Mouse (Mus musculus): ENCODE data around the gene Paf1.
"Not testable (repeated sequence)": the region's sequence is repeated elsewhere in the genome, so short reads cannot be mapped to it uniquely, and the experiment has no call there.

Paf1 gene

DNA sequence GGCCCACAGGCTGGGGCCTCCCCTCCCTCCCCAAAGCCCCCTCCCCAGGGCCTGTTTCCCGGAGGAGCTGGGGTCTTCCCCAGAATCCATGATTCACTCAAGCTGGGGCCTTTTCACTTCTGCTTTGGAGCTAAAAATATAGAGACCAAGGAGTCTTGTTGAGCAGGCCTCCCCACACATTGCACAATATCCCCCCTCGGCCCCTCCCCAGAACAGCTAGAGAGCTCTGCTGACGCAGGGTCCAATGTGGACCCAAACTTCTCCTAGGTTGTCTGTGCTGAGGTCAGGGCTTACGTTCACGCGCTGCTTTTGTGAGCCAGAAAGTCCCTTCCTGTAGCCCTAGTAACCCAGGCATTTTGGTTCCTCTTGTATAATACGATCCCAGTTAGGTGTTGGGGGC lies 6.7 kb upstream of the Paf1 start:
- DNase-seq: no peak

DNA sequence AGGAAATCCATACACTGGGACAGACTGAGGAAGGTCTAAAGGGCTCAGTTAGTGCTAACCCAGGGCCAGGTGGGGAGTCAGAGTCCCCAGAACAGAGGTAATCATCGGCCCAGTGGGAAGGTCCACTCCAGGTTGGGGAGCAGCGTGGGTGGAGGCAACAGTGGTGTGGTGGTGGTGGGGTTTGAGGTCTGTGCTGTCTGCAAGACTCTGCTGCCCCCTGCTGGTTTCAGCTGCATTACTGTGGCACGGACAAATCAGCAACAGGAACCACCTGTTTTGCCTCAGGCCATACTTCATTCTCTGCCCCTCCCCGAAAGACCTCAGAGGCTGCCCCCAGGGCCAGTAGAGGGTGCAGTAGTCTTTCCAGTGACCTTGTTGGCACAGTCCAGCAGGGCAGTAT lies 6.3 kb upstream of the Paf1 start:
- peak; percentile 62 for DNase-seq

DNA sequence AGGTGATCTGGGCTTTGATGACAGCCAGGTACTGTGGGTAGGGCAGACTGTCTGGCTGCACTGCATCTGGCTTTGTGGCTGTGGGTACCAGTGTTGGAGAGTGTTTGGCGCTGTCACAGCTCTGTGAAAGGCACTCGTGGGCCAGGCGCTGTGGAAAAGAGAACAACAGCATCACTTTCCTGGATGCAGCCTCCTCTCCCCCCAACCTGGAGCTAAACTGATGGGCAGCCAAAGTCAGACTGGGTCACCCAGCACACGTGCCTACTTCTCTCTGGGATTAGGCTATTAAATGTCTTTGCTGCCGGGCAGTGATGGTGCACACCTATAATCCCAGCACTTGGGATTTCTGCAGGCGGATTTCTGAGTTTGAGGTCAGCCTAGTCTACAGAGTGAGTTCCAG lies 5.9 kb upstream of the Paf1 start:
- DNase-seq: not testable (repeated sequence)

DNA sequence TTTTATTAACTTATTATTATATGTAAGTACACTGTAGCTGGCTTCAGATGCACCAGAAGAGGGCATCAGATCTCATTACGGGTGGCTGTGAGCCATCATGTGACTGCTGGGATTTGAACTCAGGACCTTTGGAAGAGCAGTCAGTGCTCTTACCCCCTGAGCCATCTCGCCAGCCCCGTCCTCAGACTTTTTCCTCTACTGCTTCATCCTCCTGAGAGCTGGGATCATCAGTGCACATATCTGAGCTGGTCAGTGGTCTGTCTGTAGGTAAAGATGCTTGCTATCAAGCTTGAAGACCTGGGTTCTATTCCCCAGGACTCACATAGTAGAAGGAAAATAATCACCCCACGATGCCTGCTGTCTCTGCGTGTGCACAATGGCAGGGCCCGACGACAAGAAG lies 5.4 kb upstream of the Paf1 start:
- DNase-seq: not testable (repeated sequence)

DNA sequence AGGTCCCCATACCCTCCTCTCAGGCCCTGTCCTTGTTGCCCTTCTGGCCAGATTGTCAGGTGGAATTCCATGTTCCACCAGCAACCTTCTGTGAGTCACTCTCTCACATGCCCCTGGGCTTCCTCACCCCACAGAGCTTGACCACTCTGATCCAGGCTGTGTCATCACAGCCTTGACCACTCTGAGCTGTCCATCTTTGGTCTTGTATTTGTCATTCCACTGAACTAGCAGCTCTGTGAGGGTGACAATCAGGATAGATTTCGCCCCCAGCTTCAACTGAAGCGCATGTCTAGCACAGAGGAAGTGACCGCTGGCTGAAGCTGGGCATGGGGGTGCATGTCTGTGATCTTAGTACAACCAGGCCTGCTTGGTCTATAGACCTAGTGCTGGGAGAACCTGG lies 2.4 kb upstream of the Paf1 start:
- DNase-seq: no peak

DNA sequence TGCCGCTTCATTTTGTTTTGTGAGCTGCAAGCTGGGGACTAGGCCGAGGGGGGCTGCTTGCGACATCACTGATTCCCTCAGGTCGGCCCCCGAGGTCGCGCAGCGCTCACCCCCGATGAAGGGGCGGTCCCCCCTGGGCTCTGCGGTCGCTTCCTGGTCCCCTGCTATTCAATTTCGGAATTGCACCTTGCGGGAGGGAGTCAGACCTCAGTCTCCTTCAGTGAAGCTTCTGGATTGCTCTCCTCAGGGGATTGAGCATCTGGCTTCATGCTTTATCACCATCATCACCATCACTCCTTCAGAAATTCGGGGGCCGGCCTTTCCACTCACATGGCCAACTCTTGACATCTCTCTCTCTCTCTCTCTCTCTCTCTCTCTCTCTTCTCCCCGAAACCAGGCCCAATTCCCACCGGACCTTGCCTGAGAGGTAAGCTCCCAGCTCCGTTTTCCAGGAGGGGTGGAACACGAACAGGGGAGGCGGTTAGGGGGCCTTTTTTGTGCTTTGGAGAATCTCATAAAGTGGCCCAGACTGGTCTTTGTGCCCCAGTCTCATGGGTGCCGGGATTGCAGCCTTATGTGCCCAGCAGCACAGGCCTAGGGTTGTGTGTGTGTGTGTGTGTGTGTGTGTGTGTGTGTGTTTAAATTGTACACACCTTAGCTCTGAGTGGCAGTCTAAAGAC lies 661 bp downstream of the Paf1 start:
- DNase-seq: no peak

DNA sequence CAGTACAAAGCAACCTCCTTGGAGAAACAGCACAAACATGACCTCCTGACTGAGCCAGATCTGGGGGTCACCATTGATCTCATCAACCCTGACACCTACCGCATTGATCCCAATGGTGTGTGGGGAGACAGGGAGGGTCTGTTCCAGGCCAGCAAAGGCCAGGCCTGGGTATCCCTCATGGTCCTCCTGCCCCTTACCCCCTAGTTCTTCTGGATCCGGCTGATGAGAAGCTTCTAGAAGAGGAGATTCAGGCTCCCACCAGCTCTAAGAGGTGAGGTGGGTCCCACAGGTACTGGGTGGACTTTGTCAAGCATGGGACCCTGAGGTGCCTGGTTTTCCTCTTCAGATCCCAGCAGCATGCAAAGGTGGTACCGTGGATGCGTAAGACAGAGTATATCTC lies 2.7 kb downstream of the Paf1 start:
- no peak for DNase-seq

DNA sequence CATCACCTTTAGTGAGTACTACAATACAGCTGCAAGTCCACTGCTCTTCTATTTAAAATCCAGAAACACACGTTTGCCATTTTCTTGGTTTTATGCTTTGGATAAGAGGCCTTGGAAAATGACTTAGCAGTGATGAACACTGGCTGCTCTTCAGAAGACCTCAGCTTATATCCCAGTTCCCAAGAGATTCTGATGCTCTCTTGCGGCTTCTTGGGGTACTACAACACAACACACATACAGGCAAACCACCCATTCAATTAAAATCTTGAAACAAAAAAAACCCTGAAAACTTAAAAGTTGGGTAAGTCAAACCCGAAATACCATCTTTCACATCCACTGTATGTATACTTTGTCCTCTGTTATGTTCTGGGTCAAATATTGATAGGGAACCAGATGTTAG lies 5.2 kb downstream of the Paf1 start:
- DNase-seq: no peak

DNA sequence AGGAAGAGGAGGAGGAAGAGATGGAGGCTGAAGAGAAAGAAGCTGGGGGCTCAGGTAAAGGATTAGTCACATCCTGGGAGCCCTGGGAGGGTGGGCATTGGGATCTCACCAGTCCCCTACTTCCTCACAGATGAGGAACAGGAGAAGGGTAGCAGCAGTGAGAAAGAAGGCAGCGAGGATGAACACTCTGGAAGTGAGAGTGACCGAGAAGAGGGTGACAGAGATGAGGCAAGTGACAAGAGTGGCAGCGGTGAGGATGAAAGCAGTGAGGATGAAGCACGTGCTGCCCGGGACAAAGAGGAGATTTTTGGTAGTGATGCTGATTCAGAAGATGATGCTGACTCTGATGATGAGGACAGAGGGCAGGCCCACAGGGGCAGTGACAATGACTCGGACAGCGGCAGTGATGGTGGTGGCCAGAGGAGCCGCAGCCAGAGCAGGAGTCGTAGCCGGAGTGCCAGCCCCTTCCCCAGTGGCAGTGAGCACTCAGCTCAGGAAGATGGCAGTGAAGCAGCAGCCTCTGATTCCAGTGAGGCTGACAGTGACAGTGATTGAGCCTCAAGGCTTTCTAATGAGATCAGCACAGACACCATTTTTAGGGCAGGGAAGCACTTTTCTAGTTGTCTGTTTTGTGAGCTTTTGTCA lies 6.1 kb downstream of the Paf1 start:
- no peak for DNase-seq

DNA sequence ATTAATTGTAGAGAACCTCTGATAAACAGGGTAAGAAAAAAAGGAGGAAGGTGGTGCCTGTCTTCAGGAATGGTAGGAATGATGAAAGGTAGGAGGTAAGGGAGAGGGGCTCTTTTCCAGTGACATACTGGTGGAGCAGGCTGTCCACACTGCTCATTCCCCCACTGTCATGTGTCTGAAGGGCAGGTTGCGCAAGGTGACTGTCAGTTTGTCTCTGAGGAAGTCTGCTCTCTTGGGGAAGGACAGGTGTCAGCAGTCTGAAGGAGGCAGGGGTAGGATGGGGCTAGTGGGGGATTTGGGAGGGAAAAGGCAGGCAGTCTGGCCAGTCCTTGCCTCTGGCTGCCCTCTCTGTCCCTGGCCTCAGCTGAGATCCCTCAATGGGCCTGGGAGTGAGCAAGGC lies 8.3 kb downstream of the Paf1 start:
- DNase-seq: no peak

DNA sequence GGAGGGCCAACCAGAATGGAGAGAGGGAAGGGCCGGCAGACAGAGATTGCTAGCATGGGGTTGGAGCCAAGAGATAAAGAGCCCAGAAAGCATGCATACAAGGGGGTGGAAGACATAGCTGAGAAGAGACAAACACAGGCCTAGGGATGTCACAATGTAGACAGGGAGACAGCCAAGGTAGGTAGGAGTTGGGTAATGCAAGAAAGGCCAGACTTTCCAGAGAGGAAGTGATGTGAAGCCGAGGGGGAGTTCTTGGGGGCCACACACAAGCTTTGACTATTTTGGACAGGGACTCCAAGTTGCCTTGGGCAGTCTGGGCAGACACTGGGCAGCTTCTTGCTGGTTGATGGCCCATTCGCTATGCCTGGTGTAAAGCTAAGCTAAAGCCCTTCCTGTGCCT lies 9.2 kb downstream of the Paf1 start:
- no peak for DNase-seq

DNA sequence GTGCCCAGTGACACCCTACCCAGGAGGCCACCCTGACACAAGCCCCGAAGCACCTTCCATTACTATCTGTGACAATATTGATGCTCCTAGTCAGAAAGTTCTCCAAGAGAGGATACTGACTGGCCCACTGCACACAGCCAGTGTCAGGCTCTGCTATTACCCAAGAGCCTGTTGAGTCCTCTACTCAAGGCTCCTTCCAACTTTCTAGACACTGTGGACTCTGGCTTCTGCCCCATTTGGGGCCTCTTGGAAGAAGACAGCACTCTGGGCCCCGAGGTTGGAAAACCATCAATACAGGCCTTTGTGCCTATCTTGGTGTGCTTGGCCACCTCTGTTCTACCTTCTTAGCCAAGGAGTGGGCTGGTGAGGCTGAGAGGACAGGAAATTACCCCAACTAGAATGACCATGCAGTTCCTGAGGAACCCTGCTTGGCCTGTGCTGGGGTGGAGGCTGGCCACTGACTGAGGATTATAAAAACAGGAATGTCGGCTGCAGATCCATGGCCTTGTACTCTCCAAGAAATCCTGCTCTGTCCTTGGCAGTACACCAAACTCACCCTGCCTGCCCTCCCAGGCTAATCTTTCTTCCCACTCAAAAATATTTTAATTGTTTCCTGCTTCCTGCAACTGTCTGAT lies 18.2 kb downstream of the Paf1 start:
- DNase-seq: no peak

DNA sequence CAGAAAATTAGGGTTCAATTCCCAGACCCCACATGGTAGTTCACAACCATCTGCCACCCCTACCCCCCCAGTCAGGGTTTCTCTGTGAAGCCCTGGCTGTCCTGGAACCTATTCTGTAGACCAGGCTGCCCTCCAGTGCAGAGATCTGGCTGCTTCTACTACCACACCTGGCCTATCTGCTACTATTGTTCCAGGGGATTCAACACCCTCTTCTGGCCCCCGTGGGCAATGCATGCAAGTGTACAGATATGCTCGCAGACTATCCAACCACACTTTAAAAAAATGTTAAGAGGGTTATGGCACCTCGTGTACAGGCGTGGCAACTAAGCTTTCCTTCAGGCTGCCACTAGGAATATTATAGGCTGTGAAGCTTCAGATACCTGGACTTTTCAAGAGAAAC lies 20.1 kb downstream of the Paf1 start:
- no peak for DNase-seq

DNA sequence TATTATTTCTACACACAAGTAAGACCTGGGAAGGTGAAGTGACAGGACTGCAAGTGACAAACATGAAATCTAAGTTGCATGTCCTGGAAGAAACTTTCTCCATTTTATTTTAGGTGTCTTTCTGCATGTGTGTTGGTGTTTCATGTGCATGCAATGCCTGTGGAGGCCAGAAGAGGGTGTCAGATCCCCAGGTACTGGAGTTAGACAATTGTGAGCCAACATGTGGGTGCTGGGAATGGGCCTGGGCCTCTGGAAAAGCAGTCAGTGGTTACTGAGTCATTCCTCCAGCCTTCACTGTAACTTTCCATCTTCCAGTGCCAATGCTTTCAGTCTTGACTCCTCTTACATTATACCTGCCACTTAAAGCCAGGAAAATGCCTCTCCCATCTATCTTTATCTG lies 24.6 kb downstream of the Paf1 start:
- no peak for DNase-seq

DNA sequence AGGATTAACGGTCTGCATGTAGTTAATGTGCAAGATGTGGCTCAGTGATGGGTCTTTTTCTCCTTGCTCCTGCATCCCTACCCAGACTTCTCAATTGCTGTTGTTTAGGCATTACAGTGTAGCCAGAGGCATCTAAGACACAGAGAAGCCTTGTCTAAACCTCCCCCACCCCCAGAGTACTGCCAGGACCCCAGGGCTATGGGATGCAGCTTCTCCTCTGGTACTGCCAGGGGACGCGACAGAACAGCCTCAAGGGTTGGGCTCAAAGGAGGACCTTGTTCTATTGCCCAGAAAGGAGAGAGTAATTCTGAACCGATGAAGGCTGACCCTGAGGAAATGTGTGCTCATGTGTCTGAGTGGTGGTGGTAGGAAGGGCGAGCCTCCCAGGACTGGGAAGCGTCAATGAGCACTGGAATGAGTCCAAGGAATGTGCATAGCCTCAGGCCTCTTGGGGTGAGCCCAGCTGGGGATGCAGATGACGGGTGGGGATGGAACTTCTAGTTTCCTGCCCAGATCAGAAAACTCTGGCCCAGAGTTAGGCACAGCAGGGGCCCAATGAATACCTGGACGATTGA lies 25.4 kb downstream of the Paf1 start:
- no peak for DNase-seq

DNA sequence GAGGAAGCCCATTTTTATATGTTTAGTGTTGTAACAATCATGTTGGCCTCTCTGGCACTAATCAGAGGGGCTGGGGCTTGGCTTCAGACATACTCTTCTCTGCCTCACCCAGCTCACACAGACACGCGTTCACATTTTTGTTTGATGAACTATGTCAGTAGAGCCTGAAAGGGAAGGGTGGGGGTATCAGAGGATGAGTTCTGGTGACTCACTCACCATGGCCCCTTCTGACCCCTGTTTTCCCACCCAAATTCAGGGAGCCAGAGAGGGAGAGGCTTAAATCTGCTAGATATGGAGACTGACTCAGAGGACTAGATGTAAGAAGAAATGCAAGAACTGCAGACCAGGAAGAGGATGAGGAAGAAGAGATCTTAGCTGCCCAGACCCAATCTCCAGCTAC lies 26.7 kb downstream of the Paf1 start:
- no peak for DNase-seq

DNA sequence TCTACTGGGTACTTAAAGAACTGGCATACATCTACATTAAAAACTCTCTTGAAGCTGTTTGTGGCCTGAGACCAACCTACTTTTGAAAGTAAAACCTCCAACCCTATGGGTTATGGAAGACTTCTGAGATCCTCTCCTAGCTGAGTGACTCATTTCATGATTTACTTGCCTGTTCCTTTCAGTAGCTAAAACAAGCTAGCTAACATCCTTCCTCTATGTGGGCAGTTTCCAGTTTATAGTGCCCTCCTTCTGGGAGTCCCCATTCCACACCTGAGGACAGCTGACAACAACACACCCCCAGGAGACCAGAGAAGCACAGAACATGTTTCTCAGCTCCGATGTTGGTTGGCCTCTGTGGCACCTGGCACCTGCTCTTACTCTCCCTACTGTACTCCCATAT lies 30.3 kb downstream of the Paf1 start:
- no peak for DNase-seq

DNA sequence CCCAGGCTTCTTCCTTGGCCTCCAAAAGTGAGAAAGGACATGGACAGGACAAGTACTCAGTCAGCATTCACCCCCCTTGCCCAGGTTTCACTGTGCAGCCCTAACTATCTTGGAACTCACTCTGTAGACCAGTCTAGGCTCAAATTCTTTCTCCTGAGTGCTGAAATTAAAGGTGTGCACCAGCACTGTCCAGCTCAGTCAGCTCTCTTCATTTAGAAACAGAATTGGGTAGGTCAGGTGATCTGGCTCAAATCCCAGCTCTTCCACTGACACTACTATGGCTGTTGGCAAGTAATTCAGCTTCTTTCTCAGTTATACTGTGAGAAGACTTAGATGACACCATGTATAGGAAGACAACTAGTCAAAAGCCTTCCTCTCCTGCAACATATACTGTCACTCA lies 35.0 kb downstream of the Paf1 start:
- DNase-seq: no peak

DNA sequence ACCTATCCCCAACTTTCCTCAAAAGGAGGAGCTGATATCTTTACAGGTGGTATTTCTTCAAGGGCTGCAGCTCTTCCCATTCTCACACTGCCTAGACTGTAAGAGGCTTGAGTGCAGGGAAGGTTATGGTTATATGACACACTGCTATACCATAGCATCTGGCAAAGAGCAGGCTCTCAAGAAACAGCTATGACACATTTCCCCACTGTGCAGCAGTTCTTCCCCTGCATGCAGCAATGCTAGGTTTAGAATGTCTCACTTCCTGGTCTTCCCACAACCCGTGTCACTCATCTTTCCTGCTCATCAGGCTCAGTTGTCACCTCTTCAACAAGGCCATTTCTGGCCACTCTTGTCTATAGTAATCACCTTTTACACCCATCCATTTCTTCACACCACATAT lies 37.8 kb downstream of the Paf1 start:
- DNase-seq: no peak

DNA sequence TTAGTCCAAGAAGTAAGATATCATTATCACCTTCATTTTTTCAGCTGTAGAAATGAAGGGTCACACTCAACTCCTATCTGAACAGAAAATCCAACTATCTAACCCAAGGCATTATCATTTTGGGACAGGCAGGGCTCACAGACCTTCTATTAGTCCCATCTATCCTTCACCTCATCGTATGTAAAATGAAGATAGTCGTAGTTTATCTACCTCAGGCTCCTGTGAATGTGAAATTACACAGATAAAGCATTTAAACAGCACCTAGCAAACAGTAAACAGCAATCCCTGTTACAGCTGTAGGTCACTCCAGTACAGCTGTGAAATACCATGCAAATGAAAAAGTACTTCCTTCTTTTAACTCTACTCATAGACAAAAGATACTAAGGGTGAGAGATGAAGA lies 39.5 kb downstream of the Paf1 start:
- DNase-seq: no peak

DNA sequence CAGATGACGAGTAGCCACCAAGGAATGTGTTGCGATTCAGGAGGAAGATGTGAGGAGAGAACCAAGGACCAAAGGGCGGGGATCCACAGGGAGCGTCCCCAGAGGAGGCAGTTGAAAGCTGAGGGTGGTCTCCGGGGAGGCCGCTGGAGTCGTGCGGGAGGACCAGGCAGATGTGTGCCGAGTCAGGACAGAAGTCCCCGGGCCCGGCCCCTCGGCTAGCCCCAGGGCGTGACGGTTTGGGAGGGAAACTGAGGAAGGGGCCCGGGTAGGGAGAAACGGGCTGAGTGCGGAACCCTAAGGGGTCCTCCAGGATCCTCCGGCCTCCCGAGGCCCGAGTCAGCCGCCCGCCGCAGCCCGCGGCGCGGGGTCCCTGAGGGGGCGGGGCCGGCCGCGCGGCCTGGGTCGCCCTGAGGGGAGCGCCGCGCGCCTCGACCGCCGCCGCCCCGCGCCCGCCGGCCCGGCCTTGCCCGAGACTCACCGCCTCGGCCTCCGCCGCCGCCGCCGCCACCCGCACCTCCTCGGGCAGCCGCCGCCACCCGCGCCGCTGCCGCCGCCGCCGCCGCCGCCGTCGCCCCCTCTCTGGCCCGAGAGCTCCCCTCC lies 43.0 kb downstream of the Paf1 start:
- peak; percentile 55 for DNase-seq

DNA sequence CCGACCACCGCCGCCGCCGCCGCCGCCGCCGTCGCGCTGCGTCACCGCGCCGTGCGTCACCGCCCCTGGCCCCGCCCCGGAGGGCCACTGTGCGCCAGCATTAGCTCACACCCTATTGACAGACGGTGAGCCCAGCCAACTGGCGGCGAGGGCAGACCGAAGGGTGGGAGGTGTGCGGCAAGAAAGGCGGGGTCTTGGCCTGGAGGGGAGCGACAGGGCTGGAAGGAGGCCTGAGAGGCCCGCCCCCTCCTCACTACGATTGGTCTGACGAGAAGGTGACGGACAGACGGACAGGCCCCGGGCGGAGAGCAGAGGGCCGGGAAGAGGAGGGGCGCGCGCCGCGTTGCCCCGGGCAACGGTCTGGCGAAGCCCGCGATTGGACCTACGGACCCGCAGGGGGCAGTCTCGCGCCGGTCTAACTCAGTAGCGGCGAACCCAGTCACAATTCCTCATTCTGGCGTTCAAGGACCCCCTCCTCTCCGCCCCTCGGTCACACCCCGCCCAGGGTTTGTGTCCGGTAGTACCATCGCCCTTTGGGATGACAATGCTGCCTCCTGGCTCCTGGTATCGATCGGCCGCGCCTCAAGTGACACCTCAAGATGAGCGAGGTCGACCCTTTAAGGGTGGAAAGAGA lies 43.6 kb downstream of the Paf1 start:
- peak; percentile 100 for DNase-seq

DNA sequence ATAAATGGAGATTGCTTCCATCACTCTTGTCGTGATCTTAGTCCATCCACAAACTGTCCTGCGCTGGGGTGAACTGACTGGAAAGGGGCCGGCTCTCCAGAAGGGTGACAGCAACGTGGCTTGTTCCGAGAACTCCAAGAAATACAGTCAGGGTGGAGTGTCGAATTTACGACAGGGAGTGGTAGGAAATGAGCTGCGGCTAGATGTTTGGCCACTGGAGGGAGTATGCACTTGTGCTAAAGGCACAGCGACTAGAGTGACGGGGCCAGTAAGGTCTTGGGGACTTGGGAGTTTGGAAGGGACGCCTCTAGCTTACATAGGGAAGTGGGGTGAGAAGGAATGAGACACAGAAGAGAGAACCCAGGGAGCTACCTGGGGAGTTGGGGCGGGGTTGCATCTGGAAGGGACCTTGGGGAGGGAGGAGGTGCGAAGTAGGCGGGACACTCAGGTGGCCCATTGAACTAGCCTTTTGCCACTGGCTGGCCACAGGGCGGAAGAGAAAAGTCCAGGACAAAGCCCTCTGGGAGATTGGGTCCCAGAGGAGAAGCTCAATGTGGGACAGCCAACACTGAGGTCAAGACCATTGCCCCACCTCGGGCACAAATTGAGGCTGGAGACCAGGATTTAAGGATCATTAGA lies 44.3 kb downstream of the Paf1 start, which contains the start of gene Gmfg:
Gmfg (plus strand) TSS at position 516 of the 639 bp plus-strand sequence.
- peak; percentile 68 for DNase-seq
